Mouse (Mus musculus) B cell, adult 67 days (primary cell): ENCODE data around the gene Rmdn2. TPM values are rescaled to one million over a fixed set of nuclear protein-coding genes. Genes with fewer than 3 reads are reported as not detected.

Experiments
- total RNA-seq, 2 experiments: library from RNA; stranded (reverse); gene quantifications; 4 replicates each; pipeline ENCODE4 v1.2.4; 2023

Gene Rmdn2
- total RNA-seq: 1 to 10 TPM; 2.3 to 4.0 TPM

DNA sequence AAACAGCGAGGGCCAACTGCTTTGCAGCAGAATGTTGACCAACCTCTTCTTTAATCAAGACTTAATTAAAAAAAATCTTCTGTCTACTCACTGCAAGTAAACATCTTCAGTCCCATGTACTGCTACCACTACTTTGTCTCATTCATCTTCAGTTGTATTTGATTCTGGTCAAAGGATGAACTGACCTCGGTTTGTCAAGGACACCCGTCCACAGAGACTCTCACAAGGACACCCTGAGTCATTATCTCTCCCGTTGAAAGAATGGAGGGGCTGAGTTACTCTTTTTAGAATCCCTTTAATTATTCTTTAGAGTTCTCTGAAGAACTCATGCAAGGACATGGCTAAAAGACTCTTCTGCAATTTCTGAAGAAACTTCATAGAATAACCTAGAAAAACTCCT lies at the start of gene Rmdn2:
TSS of gene Rmdn2 (plus strand) at position 319 of the 400 bp plus-strand sequence.

DNA sequence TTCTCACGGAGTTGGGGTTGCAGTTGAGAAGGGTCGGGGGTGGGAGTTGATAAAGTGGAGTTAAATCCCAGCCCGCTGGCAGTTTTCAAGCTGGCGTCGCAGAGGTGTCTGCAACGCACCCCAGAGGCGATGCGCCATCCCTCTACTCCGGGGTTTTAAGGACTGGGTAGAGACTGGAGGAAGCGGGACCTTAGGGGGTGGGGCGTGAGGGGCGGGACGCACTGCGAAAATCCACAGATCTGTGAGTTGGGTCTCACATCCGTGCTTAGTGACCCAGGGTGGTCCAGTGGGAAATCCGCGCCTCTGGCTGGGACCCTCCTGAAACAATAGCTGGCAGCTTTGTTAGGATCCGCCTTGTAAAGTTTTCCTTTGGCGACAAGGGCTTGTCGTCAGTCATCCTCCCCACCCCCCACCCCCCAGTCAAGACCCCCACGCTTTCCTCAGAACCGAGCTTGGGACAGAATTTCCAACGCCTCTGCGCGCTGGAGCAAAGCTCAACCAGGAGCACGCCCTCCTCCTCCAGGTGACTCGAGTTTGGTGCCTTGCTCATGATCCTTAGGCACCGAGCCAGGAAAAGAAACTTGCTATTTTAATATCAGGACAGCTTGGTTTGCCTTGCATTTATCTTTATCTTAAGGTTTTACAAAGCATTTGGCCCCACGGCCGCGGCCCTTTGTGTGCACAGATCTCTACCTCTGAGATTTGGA lies 103.4 kb downstream of the Rmdn2 start, which contains the start of gene Cyp1b1:
TSS of gene Cyp1b1 (minus strand) at position 131 of the 707 bp plus-strand sequence.

Other genes with a start within 250 kb of the Rmdn2 start
- not detected for gene Cyp1b1, start 103.2 kb downstream of the Rmdn2 start, total RNA-seq